Mouse (Mus musculus): Measurements from ENCODE around the gene Zmynd15. TPM values are rescaled to one million over a fixed set of nuclear protein-coding genes. Genes with fewer than 3 reads are reported as not detected.
"Not testable (repeated sequence)": the region's sequence is repeated elsewhere in the genome, so short reads cannot be mapped to it uniquely, and the experiment has no call there.

Zmynd15 gene
- polyA plus RNA-seq, 1 experiment from 2014 or later = 0.73 TPM

DNA sequence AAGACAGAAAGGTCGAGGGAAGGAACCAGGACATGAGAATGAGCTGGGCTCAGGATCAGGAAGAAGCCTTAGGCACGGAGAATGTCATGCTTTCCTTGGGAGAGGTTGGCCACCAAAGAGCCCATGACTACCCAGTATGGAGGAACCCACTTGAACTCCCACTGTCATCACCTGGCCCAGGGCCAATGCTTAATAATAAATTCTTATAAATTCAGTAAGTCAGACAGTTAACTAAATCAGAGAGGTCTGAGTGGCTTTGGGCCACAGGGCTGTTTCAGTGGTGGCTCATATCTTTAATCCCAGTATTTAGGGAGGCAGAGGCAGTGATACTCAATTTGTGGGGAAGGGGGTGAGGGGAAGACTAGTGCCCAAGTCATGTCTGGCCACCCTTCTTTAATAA lies 8.3 kb upstream of the Zmynd15 start:
- Histone ChIP-seq H3K27me3 (replicated peaks) (no peaks in the 10 kb centered on the region), H3K4me2 (0 out of 2 replicates have a peak overlapping the region, but pooled peaks have one; percentile 76), H3K4me1 (peaks cover 6% of the 10 kb centered on the region; the same call in 1 of the 2 replicates), H3K9me3 (no peaks in the 10 kb centered on the region), H3K4me3 (replicated peaks) (no peak overlapping the region), H3K36me3 (no peaks in the 10 kb centered on the region), H3K9ac (no peak overlapping the region), H3K27ac (no peak overlapping the region)
- 83% methylated on average over 2 of the region's 2 CpGs for WGBS
- ATAC-seq (ENCODE audit: insufficient read depth, low FRiP score, low read depth) = no peak

GRCm38 (mm10) chr11:70451797-70452498 lies 7.3 kb upstream of the Zmynd15 start, which contains the start of gene Med11:
TSS of gene Med11 (plus strand) at chr11:70451919.
- Histone ChIP-seq H3K9me3 (no peaks in the 10 kb centered on the region), H3K27me3 (replicated peaks) (no peaks in the 10 kb centered on the region), H3K27ac (peak within 1 kb of the TSS; percentile 98), H3K4me1 (peaks cover 6% of the 10 kb centered on the region; the same call in 1 of the 2 replicates), H3K4me2 (peak within 1 kb of the TSS; percentile 76), H3K9ac (peak within 1 kb of the TSS; percentile 67), H3K4me3 (replicated peaks) (peak within 1 kb of the TSS; percentile 69), H3K36me3 (no peaks in the 10 kb centered on the region)
- under 1% methylated on average over 46 of the region's 46 CpGs for WGBS
- peak; percentile 98 for ATAC-seq (ENCODE audit: insufficient read depth, low FRiP score, low read depth)

DNA sequence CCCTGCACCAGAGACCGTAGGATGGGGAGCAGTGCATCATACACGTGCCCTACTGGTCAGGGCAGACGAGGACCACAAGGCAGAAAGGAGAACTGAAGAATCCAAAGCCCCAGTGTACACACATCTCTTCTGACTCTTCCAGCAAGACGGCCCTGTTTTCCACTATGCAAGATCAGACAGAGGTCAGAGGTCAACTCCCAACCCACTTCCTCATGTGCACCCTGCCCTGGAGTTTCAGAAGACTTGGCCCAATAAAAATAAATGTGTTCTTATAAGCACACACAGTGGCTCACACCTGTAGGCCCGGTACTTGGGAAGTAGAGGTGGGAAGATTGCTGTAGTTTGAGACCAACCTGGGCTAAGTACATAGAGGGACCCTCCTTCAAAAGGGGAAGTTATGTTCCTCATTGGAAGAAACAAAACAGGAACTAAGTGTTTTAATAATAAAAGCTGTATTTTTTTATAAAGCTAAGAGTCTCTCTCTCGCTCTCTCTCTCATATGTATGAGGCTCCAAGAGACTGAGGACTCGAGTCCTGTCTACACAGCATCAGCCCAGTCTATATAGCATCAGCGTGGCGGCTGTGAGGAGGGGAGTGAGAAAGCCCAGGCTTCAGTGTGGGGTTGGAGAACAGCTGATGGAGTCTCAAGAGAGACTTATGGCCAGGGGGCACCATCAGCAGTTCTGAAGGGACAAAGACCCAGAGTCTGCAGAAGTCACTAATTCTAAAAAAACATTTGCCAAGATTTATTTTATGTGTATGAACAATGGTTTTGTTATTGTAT lies 5.8 kb upstream of the Zmynd15 start:
- H3K27ac ChIP-seq = no peak overlapping the region
- WGBS = 86% methylated on average over 9 of the region's 9 CpGs
- no peak for ATAC-seq (ENCODE audit: insufficient read depth, low FRiP score, low read depth)
- H3K27me3 ChIP-seq (replicated peaks) = no peaks in the 10 kb centered on the region
- no peak overlapping the region for H3K9ac ChIP-seq
- H3K4me1 ChIP-seq = peaks cover 6% of the 10 kb centered on the region; the same call in 1 of the 2 replicates
- H3K4me2 ChIP-seq = peak overlapping the region; percentile 76; the same call in 1 of the 2 replicates
- no peaks in the 10 kb centered on the region for H3K9me3 ChIP-seq
- no peaks in the 10 kb centered on the region for H3K36me3 ChIP-seq
- H3K4me3 ChIP-seq (replicated peaks) = no peak overlapping the region

DNA sequence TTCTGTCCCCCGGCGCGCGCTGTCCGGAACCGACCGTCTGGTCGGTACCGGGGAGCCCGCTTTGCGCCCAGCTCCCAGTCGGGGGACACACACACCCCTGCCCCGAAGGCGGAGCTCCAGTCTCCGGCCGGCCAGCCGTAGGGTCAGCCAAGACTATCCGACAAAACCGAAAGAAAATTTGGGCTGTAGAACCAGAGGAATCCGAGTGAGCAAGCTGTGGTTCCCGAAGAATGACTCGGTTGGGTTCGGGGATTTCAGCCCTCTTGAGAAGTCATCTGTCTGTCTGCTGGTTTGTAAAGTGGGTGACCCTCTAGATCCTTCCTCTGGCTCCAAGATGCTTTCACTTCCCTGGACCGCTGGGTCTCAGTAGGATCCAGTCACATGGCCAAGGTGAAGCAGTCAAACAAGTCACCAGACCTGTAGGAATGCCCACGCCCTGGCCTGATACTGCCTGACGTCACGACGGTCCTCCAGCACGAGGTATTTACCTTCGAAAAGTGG lies 418 bp downstream of the Zmynd15 start, which contains the start of gene Cxcl16:
Gene Cxcl16 (minus strand): TSS at position 384 of the 501 bp plus-strand sequence.
- Histone ChIP-seq H3K4me2 (peak within 1 kb of the TSS; percentile 99), H3K27ac (no peak within 1 kb of the TSS), H3K9me3 (no peaks in the 10 kb centered on the region), H3K4me3 (replicated peaks) (peak within 1 kb of the TSS; percentile 62), H3K27me3 (replicated peaks) (no peaks in the 10 kb centered on the region), H3K4me1 (peaks cover 10% of the 10 kb centered on the region; the same call in 1 of the 2 replicates), H3K36me3 (no peaks in the 10 kb centered on the region), H3K9ac (peak within 1 kb of the TSS; percentile 47; the same call in 1 of the 2 replicates)
- WGBS = 3% methylated on average over 30 of the region's 30 CpGs
- ATAC-seq (ENCODE audit: insufficient read depth, low FRiP score, low read depth) = peak; percentile 79

DNA sequence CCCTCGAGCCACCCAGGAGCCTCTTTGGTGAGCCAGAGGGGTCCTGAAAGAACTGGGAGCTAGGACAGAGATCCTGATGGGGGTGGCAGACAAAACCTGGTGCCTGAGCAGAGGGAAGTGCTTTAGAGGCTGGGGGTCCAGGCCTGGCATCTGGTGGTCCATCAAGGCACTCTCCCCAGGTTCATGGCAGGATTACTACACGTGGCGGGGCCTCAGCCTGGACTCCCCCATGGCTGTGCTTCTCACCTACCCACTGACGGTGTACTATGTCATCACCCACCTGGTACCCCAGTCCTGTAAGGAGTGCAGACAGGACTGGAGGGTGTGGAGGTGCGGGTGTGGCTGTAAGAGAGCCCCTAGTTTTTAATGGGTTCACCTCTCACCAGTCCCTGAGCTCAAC lies 4.7 kb downstream of the Zmynd15 start:
- no peaks in the 10 kb centered on the region for H3K36me3 ChIP-seq
- no peak overlapping the region for H3K9ac ChIP-seq
- no peak overlapping the region for H3K4me2 ChIP-seq
- no peaks in the 10 kb centered on the region for H3K9me3 ChIP-seq
- peaks cover 15% of the 10 kb centered on the region for H3K4me1 ChIP-seq
- WGBS = 84% methylated on average over 5 of the region's 5 CpGs
- H3K4me3 ChIP-seq (replicated peaks) = no peak overlapping the region
- no peaks in the 10 kb centered on the region for H3K27me3 ChIP-seq (replicated peaks)
- H3K27ac ChIP-seq = no peak overlapping the region
- no peak for ATAC-seq (ENCODE audit: insufficient read depth, low FRiP score, low read depth)

- H3K36me3 ChIP-seq = no peaks in the 10 kb centered on the region
- no peaks in the 10 kb centered on the region for H3K27me3 ChIP-seq (replicated peaks)
- no peak for ATAC-seq (ENCODE audit: insufficient read depth, low FRiP score, low read depth)
- H3K9ac ChIP-seq = no peak overlapping the region
- peak overlapping the region; percentile 72 for H3K4me2 ChIP-seq
- 0 out of 2 replicates have a peak overlapping the region, but pooled peaks have one; percentile 37 for H3K4me3 ChIP-seq (replicated peaks)
- peaks cover 9% of the 10 kb centered on the region for H3K4me1 ChIP-seq
- H3K27ac ChIP-seq = no peak overlapping the region
- WGBS = 38% methylated on average over 16 of the region's 16 CpGs
- no peaks in the 10 kb centered on the region for H3K9me3 ChIP-seq
Measured at GRCm38 (mm10) chr11:70465211-70465610, 6.0 kb downstream of the Zmynd15 start.

DNA sequence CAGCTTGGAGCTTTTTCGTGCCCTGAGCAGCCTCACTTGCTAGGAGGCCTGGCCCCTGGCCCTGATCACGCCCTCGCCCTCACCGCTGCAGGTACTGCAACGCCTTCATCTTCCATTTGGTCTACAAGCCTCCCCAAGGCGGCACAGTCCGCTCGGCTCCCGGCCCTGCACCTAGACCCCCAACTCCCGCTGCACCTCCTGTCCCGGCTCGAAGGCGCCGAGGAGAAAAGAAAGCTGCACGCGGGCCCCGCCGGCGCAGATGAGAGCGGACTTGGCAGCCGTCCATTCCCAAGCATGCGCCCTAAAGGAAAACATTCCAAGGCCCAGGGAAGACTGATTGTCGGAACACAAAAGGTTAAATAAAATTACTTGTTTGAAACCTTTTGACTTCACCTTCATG lies 6.6 kb downstream of the Zmynd15 start:
- no peak overlapping the region for H3K27ac ChIP-seq
- H3K4me3 ChIP-seq (replicated peaks) = peak overlapping the region; percentile 37
- peak overlapping the region; percentile 72 for H3K4me2 ChIP-seq
- H3K36me3 ChIP-seq = no peaks in the 10 kb centered on the region
- no peak for ATAC-seq (ENCODE audit: insufficient read depth, low FRiP score, low read depth)
- H3K4me1 ChIP-seq = peaks cover 9% of the 10 kb centered on the region
- H3K27me3 ChIP-seq (replicated peaks) = no peaks in the 10 kb centered on the region
- no peaks in the 10 kb centered on the region for H3K9me3 ChIP-seq
- 2% methylated on average over 23 of the region's 23 CpGs for WGBS
- peak overlapping the region; percentile 20; the same call in 1 of the 2 replicates for H3K9ac ChIP-seq

DNA sequence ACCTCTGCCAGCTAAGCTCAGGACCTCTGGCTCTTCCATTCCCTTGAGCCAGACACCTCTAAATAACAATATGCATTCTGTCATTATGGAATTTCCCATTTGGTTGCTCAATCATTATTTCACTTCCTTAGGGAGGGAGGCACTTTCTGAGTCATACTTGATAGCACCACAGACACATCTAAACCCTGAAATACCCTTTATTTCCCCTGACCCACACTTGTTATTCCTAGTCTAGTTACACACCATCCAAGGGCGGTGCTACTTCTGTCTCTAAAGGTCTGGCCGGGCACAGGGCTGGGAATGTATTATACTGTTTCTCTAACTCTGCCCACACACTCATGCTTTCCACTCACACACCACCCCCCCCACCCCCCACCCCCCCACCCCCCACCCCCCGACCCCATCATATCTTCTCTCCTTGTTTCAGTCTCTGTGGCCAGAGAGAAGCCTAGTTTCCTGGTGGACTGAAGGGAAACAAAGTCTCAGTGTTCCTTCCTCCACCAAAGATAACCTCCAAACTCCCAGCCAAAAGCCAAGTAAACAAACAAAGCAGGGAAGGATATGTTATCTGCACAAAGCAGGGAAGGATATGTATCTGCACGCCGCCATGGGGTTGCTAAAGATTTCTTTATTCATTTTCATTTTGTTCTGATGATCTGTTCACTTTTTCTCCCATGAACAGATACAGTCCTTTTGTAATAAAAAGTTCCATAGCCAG lies 8.8 kb downstream of the Zmynd15 start:
- H3K4me3 ChIP-seq (replicated peaks) = no peak overlapping the region
- H3K9me3 ChIP-seq = no peaks in the 10 kb centered on the region
- H3K36me3 ChIP-seq = no peaks in the 10 kb centered on the region
- 62% methylated on average over 5 of the region's 5 CpGs for WGBS
- no peak overlapping the region for H3K4me2 ChIP-seq
- H3K27ac ChIP-seq = 0 out of 2 replicates have a peak overlapping the region, but pooled peaks have one; percentile 19
- H3K27me3 ChIP-seq (replicated peaks) = no peaks in the 10 kb centered on the region
- no peak overlapping the region for H3K9ac ChIP-seq
- ATAC-seq (ENCODE audit: insufficient read depth, low FRiP score, low read depth) = no peak; the same call in 1 of the 2 replicates
- H3K4me1 ChIP-seq = peaks cover 9% of the 10 kb centered on the region

- Histone ChIP-seq H3K9me3 (no peaks in the 10 kb centered on the region), H3K27ac (no peak overlapping the region), H3K4me2 (no peak overlapping the region), H3K9ac (no peak overlapping the region), H3K4me3 (replicated peaks) (no peak overlapping the region), H3K27me3 (replicated peaks) (no peaks in the 10 kb centered on the region), H3K36me3 (no peaks in the 10 kb centered on the region), H3K4me1 (peaks cover 9% of the 10 kb centered on the region)
- WGBS = 80% methylated on average over 3 of the region's 3 CpGs
- ATAC-seq (ENCODE audit: insufficient read depth, low FRiP score, low read depth) = no peak
Measured at GRCm38 (mm10) chr11:70469764-70470163, 10.5 kb downstream of the Zmynd15 start.

GRCm38 (mm10) chr11:70472716-70473115 lies 13.5 kb downstream of the Zmynd15 start:
- Histone ChIP-seq H3K4me1 (no peaks in the 10 kb centered on the region), H3K27ac (no peak overlapping the region), H3K36me3 (no peaks in the 10 kb centered on the region), H3K9ac (no peak overlapping the region), H3K4me2 (no peak overlapping the region), H3K4me3 (replicated peaks) (no peak overlapping the region), H3K27me3 (replicated peaks) (no peaks in the 10 kb centered on the region), H3K9me3 (no peaks in the 10 kb centered on the region)
- no peak for ATAC-seq (ENCODE audit: insufficient read depth, low FRiP score, low read depth)

DNA sequence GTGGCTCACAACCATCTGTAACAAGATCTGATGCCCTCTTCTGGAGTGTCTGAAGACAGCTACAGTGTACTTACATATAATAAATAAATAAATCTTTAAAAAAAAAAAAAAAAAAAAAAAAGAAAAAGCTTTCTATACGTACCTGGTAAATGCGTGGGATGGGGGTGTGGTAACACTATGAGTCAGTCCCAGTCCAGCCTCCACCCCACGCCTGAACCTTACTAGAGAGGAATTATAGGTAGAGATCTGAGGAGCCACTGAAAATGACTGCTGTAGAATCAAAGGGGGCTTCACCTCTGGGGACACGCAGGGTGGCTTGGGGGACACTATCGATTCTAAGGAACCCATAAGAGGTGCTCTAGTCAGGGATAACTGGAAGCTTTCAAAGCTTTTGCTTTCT lies 14.1 kb downstream of the Zmynd15 start:
- not testable (repeated sequence) for H3K9ac ChIP-seq; H3K9me3 ChIP-seq; ATAC-seq (ENCODE audit: insufficient read depth, low FRiP score, low read depth); H3K4me1 ChIP-seq; H3K4me2 ChIP-seq; H3K27ac ChIP-seq; H3K4me3 ChIP-seq (replicated peaks); H3K36me3 ChIP-seq; H3K27me3 ChIP-seq (replicated peaks)
- WGBS = 79% methylated on average over 5 of the region's 5 CpGs
